Mouse (Mus musculus): Measurements from ENCODE around the gene Irgm1. TPM values are rescaled to one million over a fixed set of nuclear protein-coding genes. Genes with fewer than 3 reads are reported as not detected.
"Not testable (repeated sequence)": the region's sequence is repeated elsewhere in the genome, so short reads cannot be mapped to it uniquely, and the experiment has no call there.

Gene Irgm1
- polyA plus RNA-seq, 1 experiment: 9.1 TPM

DNA sequence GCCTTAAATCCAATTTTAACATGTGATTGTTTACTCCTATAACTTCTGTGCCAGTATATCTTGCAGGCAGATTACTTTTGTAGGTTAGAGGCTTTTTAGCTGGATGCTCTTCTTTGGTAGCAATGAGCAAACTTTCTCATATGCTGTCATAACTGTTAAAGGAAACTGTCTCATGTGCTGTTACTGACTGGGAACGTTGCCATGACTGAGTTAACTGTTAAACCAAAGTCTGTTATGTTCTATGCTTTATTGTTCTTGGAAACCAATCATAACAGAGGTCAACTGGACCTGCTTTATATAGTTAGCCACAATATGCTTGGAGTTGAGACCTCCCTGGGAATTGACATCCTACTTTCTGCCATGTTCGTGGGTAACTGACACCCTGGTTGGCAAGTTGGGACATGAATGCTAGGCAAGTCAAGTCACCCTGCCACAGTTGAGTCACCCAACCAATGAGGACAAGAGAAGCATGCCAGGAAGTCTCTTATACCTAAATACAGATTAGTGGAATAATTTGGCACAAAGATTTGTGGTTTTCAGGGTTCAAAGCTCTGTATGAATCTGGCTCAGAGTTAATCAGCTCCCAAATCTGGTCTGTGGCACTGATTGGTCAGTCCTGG lies 27.4 kb upstream of the Irgm1 start:
- H3K79me2 ChIP-seq (ENCODE audit: control insufficient read depth, insufficient read depth): no peaks in the 10 kb centered on the region
- peak; percentile 27 for TF ChIP-seq CEBPB (IDR thresholded peaks at IDR 0.05; ENCODE audit: low read depth)
- no peak for TF ChIP-seq MAX (IDR thresholded peaks at IDR 0.05)
- TF ChIP-seq USF1 (IDR thresholded peaks at IDR 0.05; ENCODE audit: low read depth): no peak
- no peak for TF ChIP-seq MYOD1 (IDR thresholded peaks at IDR 0.05; ENCODE audit: control insufficient read depth, insufficient read length, low read depth)
- TF ChIP-seq CTCF (IDR thresholded peaks at IDR 0.05; ENCODE audit: control insufficient read depth, insufficient read depth, insufficient read length): no peak
- H3ac ChIP-seq (ENCODE audit: control insufficient read depth, insufficient read length, low read depth): no peak overlapping the region
- H3K4me3 ChIP-seq (ENCODE audit: insufficient read depth, poor library complexity, severe bottlenecking): no peak overlapping the region
- no peaks in the 10 kb centered on the region for H3K27me3 ChIP-seq (ENCODE audit: control insufficient read depth, insufficient read depth, insufficient read length)
- H3K36me3 ChIP-seq (ENCODE audit: control insufficient read depth, insufficient read depth): no peaks in the 10 kb centered on the region
- H3K79me3 ChIP-seq (ENCODE audit: low read depth): no peaks in the 10 kb centered on the region

DNA sequence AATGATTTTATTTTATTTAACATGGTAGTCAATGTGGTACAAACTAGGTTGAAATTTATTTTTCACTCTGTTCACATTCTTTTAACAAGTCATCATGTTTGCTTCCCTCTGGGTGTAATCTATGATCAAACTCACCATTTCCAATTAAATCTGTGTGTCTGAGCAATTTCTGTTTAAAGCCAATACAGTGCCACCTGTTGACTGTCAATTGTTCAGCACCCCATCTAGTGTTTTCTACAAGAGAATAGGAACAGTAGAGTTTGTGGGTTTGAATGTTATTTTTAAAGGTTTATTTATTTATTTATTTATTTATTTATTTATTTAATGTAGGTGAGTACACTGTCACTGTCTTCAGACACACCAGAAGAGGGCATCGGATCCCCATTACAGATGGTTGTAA lies 5.2 kb upstream of the Irgm1 start:
- H3ac ChIP-seq (ENCODE audit: control insufficient read depth, insufficient read length, low read depth): no peak overlapping the region
- no peaks in the 10 kb centered on the region for H3K79me3 ChIP-seq (ENCODE audit: low read depth)
- H3K27me3 ChIP-seq (ENCODE audit: control insufficient read depth, insufficient read depth, insufficient read length): no peaks in the 10 kb centered on the region
- H3K36me3 ChIP-seq (ENCODE audit: control insufficient read depth, insufficient read depth): no peaks in the 10 kb centered on the region
- TF ChIP-seq FOSL1 (IDR thresholded peaks at IDR 0.05; ENCODE audit: insufficient read depth, low read length, poor library complexity, severe bottlenecking): no peak
- no peak for TF ChIP-seq CEBPB (IDR thresholded peaks at IDR 0.05; ENCODE audit: low read depth)
- TF ChIP-seq USF1 (IDR thresholded peaks at IDR 0.05; ENCODE audit: low read depth): no peak
- TF ChIP-seq MYOG (IDR thresholded peaks at IDR 0.05; ENCODE audit: control insufficient read depth, extremely low read depth, insufficient read length): no peak
- no peak overlapping the region for H3K4me3 ChIP-seq (ENCODE audit: insufficient read depth, poor library complexity, severe bottlenecking)
- peaks cover 12% of the 10 kb centered on the region for H3K79me2 ChIP-seq (ENCODE audit: control insufficient read depth, insufficient read depth)

DNA sequence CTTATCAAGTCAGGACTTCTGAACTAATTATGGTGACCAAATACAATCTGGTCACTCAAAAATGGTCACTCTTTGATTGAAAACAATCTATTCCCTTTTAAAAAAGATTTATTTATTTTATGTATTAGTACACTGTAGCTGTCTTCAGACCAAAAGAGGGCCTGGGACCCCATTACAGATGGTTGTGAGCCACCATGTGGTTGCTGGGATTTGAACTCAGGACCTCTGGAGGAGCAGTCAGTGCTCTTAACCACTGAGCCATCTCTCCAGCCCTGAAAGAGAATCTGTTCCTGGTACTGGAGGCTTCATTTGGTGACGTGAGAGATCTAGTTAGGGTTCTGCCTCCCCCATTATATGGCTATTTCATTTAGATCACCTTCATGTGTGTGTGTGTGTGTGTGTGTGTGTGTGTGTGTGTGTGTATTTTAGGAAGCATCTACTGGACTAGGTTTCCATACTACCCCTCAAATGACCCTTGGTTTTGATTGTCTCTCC lies 3.9 kb upstream of the Irgm1 start:
- H3K4me3 ChIP-seq (ENCODE audit: insufficient read depth, poor library complexity, severe bottlenecking); H3K27me3 ChIP-seq (ENCODE audit: control insufficient read depth, insufficient read depth, insufficient read length); H3K79me3 ChIP-seq (ENCODE audit: low read depth); H3K36me3 ChIP-seq (ENCODE audit: control insufficient read depth, insufficient read depth); H3ac ChIP-seq (ENCODE audit: control insufficient read depth, insufficient read length, low read depth): not testable (repeated sequence)
- peaks cover 20% of the 10 kb centered on the region for H3K79me2 ChIP-seq (ENCODE audit: control insufficient read depth, insufficient read depth)

DNA sequence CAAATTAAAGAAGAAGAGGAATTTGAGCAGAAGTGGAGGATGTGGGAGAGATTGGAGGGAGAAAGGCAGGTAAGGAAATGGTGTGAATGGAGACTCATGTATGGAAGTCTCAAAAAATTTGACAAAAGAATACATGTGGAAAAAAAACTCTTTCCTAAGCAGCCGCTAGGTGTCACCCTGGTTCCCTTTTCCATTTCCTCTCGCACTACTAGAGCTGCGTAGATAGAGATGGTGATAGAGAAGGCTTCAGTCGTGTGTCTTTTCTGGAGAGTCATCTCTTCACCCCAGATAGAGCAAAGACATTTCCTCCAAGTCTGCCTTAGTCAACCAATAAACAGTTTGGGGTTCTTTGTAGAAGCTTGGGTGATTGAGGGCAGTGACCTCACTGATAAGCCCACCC lies 3.0 kb upstream of the Irgm1 start:
- H3K4me3 ChIP-seq (ENCODE audit: insufficient read depth, poor library complexity, severe bottlenecking): no peak overlapping the region
- peaks cover 16% of the 10 kb centered on the region for H3K79me3 ChIP-seq (ENCODE audit: low read depth)
- no peaks in the 10 kb centered on the region for H3K27me3 ChIP-seq (ENCODE audit: control insufficient read depth, insufficient read depth, insufficient read length)
- peak overlapping the region; percentile 40 for H3ac ChIP-seq (ENCODE audit: control insufficient read depth, insufficient read length, low read depth)
- TF ChIP-seq MAX (IDR thresholded peaks at IDR 0.05) (peak; percentile 23), CTCF (IDR thresholded peaks at IDR 0.05; ENCODE audit: control insufficient read depth, insufficient read depth, insufficient read length) (no peak)
- peaks cover 29% of the 10 kb centered on the region for H3K79me2 ChIP-seq (ENCODE audit: control insufficient read depth, insufficient read depth)
- H3K36me3 ChIP-seq (ENCODE audit: control insufficient read depth, insufficient read depth): no peaks in the 10 kb centered on the region

DNA sequence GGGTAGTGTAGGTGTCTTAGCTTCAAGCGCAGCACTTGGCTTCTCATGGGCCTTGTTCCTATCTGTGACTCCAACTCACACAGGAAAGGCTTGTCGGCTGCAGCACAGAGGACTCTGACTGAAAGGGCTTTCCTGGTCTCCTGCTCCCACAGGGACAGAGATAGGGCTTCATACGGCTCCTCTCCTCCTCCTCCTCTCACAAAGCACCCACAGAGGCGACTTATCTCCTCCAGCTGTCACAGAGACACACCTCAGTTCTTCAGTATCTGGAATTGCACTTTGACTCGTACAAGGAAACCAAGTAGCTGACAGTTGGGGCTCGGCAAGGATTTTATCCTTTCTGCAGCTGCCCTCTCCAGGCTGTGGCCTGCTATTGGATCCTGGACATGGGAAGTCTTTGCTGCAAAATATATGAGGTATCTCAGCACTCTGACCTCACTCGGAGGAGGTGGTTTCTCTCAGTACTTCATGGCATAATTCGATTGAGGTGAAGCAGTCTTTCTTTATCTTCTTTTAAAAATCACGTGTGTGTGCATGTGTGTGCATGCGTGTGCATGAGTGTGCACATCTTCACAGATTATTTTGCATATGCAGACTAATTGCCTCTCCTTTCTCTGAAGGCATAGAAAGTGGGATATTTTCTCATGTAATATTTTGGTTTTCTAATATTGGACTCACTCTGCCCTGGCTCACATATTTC lies 2.3 kb upstream of the Irgm1 start:
- Histone ChIP-seq H3K27me3 (ENCODE audit: control insufficient read depth, insufficient read depth, insufficient read length) (no peaks in the 10 kb centered on the region), H3K36me3 (ENCODE audit: control insufficient read depth, insufficient read depth) (no peaks in the 10 kb centered on the region), H3K79me2 (ENCODE audit: control insufficient read depth, insufficient read depth) (peaks cover 37% of the 10 kb centered on the region), H3K4me3 (ENCODE audit: insufficient read depth, poor library complexity, severe bottlenecking) (no peak overlapping the region), H3ac (ENCODE audit: control insufficient read depth, insufficient read length, low read depth) (no peak overlapping the region), H3K79me3 (ENCODE audit: low read depth) (peaks cover 21% of the 10 kb centered on the region)
- TF ChIP-seq USF1 (IDR thresholded peaks at IDR 0.05; ENCODE audit: low read depth) (no peak), MYOD1 (IDR thresholded peaks at IDR 0.05; ENCODE audit: control insufficient read depth, insufficient read length, low read depth) (peak; percentile 16), MYOG (IDR thresholded peaks at IDR 0.05; ENCODE audit: control insufficient read depth, extremely low read depth, insufficient read length) (no peak), CEBPB (IDR thresholded peaks at IDR 0.05; ENCODE audit: low read depth) (no peak), FOSL1 (IDR thresholded peaks at IDR 0.05; ENCODE audit: insufficient read depth, low read length, poor library complexity, severe bottlenecking) (no peak), MAX (IDR thresholded peaks at IDR 0.05) (no peak), CTCF (IDR thresholded peaks at IDR 0.05; ENCODE audit: control insufficient read depth, insufficient read depth, insufficient read length) (no peak)

DNA sequence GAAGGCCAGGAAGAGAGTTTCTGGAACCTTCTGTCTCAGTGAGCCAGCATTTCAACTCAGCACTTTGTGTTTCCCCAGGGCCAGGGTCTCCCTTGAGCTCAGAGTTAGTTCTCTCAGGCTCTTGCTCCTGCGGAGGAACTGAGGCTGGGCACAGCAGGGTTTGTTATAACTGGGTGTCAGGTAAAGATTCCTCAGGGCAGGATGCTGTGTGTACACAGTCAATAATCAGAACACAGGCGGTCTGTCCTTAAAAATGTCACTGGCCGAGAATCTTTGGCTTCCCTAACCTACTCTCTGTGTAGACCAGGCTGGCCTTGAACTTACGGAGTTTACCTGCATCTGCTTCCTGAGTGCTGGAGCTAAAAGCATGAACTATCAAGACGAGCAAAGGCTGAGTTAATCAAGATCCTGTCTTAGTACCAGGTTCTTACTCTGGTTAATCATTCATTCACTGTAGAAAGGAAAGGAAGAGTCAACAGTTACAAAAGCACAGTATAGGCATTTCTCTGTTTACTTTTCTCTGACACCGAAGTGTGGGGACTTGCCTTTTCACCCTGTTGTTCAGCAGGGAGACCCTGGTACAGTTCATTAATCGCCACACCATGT lies 1.3 kb upstream of the Irgm1 start:
- Histone ChIP-seq H3K79me3 (ENCODE audit: low read depth) (peaks cover 27% of the 10 kb centered on the region), H3K36me3 (ENCODE audit: control insufficient read depth, insufficient read depth) (peaks cover under 1% of the 10 kb centered on the region), H3K4me3 (ENCODE audit: insufficient read depth, poor library complexity, severe bottlenecking) (no peak overlapping the region), H3ac (ENCODE audit: control insufficient read depth, insufficient read length, low read depth) (no peak overlapping the region), H3K79me2 (ENCODE audit: control insufficient read depth, insufficient read depth) (peaks cover 46% of the 10 kb centered on the region), H3K27me3 (ENCODE audit: control insufficient read depth, insufficient read depth, insufficient read length) (no peaks in the 10 kb centered on the region)
- no peak for TF ChIP-seq MYOD1 (IDR thresholded peaks at IDR 0.05; ENCODE audit: control insufficient read depth, insufficient read length, low read depth)
- no peak for TF ChIP-seq FOSL1 (IDR thresholded peaks at IDR 0.05; ENCODE audit: insufficient read depth, low read length, poor library complexity, severe bottlenecking)
- no peak for TF ChIP-seq USF1 (IDR thresholded peaks at IDR 0.05; ENCODE audit: low read depth)
- TF ChIP-seq MAX (IDR thresholded peaks at IDR 0.05): no peak
- TF ChIP-seq CTCF (IDR thresholded peaks at IDR 0.05; ENCODE audit: control insufficient read depth, insufficient read depth, insufficient read length): no peak
- no peak for TF ChIP-seq CEBPB (IDR thresholded peaks at IDR 0.05; ENCODE audit: low read depth)
- no peak for TF ChIP-seq MYOG (IDR thresholded peaks at IDR 0.05; ENCODE audit: control insufficient read depth, extremely low read depth, insufficient read length)

Data from C2C12 (cell line).